Mouse (Mus musculus) gonadal fat pad, adult 2 months (tissue): ENCODE measurements around the gene Eipr1. TPM values are rescaled to one million over a fixed set of nuclear protein-coding genes. Genes with fewer than 3 reads are reported as not detected.

Experiments
- DNase-seq: peaks from one replicate; pipeline ENCODE4 v3.0.0-alpha.2; 2012; ENCODE audit warnings: low read depth
- polyA plus RNA-seq: library from polyadenylated mRNA; depleted of rRNA; stranded (reverse); fragments of >200 nt; gene quantifications from 2 replicates; pipeline ENCODE4 v1.2.3, GENCODE M21; 2012

Gene Eipr1
- polyA plus RNA-seq, 1 experiment = 51.6 TPM

DNA sequence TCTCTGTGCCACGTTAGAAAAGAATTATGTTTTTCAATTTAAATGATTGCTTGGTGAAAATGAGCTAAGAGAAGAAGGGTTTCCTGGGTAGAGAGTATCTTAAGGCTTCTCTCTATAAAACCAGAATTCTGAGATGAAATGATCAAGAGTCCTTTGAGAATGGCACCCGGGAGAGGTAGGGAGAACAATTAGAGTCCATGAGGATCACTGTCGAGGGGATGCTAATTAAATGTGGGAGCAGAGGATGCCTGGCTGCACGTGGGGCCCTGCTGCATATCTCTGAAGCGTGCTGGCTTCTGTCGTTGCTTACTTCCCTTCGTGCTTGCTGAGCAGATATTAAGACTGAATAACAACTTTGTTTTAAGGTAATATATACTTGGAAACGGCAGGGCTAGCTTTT lies 23.5 kb downstream of the Eipr1 start:
- DNase-seq = no peak

DNA sequence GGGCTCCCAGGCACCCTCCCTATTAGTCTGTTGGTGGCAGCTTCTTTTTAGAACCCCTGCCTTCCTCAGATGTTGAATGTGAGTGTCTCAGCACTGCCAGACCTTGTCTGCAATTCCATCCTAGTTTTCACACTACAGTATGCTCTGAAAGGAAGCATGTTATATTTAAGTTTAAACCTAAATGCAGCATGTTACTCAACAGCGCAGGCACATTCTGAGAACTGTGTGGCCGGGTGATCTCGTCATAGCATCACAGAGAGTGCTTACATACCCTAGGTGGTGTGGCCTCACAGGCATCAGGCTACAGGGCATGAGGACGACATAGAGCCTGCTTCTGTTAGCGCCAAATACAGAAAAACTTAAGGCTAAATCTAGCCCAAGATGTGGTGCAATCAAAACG lies 24.0 kb downstream of the Eipr1 start:
- no peak for DNase-seq

DNA sequence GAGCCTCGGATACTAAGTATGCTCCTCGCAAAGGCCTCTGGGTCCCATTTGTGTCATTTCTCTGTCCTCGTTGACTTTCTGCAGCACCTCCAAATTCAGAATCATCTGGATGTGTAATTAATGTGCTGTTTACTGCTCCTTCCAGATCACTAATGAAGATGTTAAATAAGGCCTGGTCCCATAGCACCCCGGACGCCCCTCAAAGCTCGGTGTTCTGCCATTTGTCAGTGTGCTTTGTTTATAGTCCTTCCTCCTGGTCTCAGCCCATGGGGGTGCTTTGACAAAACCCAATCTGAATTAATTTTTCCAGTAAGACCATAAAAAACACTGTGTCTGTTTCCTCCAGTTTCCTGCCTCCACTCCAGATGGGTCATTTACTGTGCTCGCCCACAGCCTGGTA lies 28.6 kb downstream of the Eipr1 start:
- no peak for DNase-seq

DNA sequence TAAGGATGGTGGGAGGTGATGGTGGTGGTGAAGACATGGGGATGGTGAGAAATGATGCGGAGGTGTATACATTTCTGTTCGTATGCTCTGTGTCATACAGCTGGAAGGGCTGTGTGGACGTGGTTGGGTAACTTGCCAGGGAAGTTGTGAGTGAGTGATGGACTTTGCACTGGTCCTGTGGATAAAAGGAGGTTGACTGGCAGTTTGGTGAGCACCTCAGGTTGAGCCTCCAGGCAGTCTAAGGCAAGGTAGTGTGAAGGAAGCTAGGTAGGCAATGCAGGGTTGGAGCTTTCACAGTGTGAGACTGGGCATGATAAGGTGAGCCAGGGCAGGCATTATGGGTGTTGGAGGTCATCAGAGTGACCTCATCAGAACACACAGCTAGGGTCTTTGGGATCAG lies 31.0 kb downstream of the Eipr1 start:
- no peak for DNase-seq

DNA sequence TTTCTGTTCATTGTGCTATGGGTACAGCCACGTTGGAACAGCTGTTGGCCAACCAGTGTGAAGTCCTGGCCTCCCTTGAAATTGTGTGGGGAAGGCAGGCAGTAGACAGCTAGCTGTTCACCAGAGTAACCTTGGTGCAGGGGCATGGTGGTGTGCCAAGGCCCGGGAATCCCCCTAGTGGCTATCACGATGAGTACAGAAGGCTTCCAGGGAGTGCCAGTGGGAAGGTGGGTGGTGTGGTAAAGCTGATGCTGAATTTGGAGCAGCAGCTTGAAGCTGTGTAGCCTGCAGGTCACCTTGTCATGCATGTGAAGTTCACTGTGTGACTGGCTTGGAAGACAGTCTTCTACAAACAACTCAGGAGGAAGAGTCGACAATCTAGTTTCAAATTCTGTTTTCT lies 32.8 kb downstream of the Eipr1 start:
- DNase-seq = no peak

DNA sequence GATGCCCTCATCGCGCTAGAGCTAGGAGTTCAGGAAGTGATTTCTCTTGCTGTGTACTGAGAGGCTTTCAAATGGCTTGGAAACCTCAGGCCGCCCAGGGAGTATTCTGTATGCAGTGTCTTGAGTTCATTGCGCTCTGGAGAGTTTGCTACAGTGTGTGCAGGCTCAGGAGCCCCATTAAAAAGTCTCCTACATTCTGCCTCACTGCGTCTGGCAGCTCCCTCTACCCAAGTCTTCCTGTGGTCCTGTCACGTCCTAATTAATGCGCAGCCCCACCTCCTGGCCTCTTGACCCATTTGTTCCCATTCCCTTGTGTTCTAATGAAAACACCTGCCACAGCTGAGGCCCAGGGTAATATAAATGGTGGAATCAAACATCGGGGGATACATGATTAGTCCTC lies 33.3 kb downstream of the Eipr1 start:
- no peak for DNase-seq

DNA sequence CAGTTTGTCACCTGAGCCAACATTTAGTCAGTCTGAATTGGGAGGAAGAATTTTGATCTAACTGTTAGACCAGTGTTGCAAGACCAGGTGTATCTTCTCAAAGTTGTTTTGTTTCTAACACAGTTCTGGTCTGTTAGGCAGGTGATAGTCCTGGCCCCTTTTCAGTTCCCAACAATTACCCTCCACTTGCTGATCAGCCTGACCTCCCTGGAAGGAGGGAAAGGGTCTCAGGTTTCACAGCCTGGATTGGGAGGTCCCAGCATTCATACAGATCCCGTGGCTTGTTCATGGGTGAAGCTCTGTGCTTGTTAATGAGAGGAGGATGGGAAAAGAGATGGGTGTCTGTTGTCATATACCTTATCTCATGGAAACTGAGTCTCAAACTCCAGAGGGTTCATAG lies 33.7 kb downstream of the Eipr1 start:
- DNase-seq = no peak

DNA sequence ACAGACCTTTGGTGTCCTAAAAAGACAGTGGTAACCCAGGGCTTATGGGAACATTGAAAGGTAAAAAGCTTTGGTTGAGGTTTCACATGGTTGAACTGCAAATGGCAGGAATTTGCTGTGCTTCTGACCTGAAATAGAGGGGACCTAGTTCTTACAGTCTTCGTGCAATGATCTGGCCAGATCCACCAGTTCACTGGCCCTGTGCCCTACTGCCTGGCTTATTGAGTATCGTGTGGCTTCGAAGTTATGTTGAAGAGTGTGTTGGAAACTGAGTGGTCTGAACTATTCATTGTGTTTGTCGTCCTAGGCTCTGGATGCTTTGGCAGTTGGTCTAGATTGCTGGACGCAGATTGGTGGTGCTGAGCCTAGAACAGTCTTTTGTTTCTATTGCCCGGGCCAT lies 34.7 kb downstream of the Eipr1 start:
- DNase-seq = no peak

DNA sequence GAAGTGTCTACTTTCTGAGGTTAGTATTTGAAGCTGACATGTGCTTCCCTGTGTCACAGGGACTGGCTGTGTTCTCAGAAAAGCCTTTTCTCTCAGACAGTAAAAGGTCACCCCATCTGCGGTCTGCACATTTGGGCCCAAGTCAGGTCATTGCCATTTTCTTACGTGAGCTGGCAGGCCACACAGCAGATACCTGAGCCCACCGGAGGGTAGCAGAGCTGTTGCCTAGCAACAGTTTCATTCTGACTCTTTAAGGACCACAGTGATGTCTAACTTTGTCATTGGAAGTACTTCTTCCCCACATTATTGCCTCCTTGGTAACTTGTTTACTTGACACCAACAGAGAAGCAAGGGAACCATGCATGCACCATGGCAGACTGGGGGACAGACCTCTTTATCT lies 41.0 kb downstream of the Eipr1 start:
- no peak for DNase-seq

DNA sequence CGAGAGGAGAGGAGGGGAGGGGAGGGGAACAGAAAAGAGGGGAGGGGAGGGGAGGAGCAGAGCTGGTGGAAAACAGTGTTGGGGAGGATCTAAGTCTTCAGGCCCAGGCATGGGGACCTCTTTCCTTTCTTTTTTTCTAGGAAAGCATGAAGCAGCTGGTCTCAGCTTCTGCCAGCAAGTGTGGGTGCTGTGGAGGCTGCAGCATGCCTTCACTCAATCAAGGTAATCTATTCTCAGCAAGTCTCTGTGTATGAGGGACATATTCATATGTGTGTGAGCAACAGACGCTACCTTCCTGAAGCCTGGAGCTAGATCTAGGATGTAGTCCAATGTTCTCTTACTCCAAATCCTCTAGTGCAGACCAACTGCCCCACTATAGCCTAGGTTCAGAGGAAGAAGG lies 42.1 kb downstream of the Eipr1 start:
- no peak for DNase-seq

DNA sequence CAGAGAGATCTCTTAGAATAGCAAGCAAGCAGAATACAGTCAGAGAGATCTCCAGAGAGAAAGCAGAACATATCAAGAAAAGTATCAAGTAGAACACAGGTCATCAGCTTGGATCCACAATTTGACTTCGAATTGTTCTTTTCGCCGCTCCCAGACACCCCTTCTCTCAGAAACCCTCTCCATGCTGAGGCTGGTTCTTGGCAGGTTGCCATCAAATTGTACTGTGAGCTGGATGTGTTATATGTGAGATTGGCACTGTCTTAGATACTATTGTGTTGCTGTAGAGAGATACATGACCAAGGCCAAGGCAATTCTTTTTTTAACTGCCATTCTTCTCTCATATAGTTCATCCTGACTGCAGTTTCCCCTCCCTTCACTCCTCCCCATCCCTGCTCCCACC lies 43.4 kb downstream of the Eipr1 start:
- DNase-seq = no peak

DNA sequence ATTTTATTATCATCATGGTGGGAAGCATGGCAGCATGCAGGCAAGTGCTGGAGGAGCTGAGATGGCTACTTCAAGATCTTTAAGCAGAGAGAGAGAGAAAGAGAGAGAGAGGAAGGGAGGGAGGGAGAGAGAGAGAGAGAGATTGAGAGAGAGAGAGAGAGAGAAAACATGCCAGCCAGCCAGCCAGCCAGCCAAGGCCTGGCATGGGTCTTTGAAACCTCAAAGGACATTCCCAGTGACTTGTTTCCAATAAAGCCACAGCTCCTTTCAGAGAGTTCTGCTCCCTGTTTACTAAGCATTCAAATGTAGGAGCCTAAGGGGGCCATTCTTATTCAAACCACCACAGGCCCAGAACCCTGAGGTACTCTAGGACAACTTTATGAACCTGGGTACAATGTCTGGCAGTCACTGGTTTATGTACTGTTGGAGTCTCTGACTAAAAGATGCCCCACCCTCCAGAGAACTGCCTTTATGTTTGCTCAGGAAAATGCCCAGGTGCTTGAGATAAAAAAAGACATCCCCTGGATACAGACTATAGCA lies 45.3 kb downstream of the Eipr1 start:
- no peak for DNase-seq

DNA sequence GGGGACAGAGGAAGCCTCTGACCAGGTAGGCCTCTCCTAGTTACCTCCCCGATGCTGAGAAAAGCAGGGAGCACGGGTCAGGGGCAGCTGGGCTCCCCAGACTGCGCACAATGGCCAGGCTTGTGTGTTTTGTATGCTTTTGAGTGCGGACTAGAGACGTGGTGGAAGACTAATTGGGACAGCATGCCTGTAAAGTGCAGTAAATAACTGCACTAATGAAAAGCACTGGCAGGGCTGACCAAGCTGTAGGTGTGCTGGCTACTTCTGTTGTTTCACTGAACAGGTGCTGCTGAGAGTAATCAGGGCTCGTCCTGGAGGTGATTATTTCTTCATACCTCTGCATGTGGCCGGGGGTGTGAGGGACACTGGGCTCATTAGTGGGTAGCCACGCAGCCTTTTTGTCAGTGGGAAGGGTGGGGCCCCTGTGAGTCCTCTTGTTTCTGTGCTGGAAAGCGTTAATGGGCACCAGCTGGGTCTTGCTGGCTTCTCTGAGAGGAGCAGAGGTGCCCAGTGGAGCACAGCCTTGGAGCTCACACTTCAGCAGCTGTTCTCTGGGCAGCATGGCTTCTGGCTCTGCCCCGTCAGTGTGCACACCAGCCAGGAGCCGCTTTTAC lies 48.3 kb downstream of the Eipr1 start:
- DNase-seq = no peak

DNA sequence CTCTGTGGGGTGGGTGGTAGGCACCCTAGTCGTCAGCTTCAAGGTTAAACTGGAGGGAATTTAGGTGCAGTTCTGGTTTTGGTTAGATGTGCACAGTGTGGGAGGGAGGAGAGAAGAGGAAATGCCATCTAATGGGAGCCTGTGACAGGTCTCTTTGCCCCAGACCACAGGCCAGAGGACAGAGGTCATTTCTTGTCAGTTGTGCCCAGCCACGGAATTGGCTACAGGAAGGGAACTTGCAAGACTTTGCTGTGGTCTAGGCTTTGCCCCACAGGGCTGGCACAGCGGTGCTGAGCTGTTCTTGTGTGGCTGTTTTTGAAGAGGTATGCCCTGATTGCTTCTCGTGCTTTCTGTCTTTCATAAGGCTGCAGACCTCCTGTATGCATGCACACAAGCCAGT lies 48.8 kb downstream of the Eipr1 start:
- no peak for DNase-seq

DNA sequence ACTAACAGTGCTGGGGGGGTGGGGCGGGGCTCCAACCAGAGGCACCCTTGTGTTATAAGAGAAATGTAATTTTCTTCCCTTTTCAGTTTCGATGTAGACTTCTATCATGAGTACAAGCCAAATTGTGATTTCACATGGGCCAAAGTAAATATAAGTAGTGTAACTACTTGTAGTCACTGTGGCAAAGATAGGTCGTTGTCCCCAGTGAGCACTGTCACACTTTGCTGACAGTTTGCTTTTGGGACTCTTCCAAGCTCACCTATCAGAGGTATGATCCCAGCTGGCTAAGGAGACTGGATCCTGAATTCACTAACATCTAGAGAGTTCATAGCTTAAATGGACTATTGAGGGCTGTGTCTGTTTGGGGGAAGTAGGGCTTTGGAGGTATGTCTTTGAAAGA lies 49.3 kb downstream of the Eipr1 start:
- no peak for DNase-seq

DNA sequence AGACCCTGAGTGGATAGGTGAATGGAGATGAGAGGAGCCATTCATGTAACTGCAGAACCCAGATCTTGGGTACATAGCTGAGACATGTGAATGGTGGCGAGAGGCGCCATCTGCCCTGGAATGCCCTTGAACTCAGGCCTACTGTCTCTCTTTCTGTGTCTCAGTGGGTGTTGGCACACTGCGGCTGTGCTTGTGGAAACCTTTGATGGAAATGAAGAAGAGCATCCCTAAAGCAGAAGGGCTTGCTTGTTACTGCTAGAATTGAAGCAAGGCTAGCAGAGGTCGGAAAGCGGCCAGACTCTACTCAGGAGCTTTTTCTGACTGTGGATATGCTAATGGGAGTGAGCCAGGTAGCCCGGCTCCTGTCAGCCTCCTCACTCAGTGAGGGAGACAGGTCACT lies 50.1 kb downstream of the Eipr1 start:
- no peak for DNase-seq

DNA sequence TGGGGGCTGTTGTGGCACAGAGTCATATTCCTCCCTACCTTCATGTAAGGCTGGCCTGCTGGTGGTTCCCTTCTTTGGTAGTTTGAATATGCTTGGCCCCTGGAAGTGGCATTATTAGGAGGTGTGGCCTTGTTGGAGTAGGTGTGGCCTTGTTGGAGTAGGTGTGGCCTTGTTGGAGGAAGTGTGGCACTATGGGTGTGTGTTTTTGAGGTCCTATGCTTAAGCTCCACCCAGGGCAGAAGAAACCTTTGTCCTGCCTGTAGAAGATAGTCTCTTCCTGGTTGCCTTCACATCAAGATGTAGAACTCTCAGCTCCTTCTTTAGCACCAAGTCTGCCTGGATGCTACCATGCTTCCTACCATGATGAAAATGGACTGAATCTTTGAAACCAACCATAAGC lies 51.4 kb downstream of the Eipr1 start:
- DNase-seq = no peak

DNA sequence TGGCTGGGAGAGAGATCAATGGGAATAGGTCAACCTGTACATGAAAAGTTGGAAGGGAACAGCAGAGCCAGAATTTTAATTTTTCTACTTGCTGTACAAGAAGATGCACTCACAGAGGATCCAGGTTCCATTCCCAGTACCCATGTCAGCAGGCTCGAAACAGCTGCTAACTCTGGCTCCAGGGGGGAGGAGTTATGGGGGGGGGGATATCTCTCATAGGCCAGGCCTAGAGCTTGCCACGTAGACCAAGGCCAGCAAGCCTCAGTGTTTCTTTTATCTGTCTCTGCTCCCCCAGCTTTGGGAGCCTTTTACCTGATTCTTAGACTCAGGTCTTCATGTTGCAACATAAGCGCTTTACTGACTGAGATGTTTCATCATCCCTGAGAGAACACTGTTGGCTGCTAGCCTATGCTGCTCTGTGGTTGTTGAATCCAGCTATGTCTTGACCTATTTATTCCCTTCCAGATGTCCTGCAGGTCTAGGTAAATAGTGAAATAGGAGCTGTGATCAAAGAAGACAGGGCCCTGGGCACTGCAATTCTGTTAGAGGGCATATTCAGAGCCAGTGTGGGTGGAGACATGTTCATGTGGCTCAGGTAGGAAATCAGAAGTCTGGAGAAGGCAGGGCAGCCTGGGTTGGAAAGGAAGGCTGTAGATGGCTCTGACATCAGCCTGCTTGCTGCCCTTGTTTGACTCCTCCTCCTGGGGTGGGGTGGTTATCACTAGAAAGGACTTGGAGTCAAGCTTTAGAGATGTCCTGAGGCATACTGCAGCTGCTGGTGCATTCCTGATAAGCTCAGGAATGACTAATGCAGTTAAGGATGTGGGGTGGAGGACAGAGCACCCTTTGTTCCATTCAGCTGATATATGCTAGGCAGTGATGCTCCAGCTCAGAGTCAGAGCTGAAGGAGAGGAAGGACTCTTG lies 53.2 kb downstream of the Eipr1 start:
- peak; percentile 87 for DNase-seq

DNA sequence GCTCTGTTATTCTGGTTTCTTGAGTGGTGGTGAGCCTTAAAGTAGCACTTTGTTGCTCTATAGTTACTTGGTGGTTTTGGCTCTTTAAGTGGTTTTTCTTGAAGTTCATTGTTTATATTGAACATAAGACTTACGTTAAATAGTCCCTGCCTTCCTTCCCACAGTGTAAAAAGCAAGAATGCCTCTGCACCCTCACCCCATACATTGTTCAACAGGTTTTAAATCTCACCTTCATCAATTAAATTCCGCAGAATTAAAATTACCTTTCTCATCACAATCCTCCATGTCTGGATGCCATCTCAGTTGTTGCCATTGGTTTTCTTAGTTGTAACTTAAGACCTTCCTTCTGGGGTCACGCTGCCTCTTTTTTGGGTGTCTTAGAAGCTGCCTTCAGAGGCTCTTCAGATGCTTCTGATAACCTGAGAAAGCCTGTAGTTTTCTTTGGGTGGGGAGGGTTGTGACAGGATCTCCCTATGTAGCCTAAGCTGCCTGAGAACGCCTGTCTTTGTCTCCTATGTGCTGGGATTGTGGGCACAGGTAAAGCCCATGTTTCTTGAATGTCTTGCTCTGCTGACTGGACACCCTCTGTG lies 57.3 kb downstream of the Eipr1 start:
- DNase-seq = no peak

DNA sequence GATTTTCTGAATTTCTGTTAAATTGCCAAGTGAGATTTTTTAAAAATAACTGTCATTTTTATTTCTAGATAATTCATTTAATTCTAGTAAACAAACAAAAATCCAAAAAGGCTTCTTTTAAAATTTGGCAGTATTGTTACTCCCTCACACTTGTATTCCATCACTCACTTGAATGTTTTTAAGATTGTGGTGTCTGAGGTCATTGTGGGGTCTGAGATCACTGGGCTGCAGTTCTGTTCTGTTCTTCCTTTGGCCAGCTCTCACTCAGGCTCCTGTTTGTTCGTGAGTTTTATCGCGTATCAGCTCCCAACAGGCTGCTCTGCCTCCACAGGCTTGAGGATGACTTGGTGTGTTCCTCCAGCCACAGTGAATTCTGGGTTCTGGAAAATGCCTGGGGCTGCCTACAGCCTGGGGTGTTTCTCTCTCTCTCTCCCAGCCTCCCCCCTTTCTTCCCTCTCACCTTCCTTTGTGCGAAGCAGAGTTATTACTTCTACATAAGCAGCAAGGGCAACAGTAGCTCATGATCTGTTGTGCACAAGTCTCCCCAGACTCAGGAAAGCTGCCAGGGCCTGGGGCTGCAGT lies 58.2 kb downstream of the Eipr1 start:
- no peak for DNase-seq

DNA sequence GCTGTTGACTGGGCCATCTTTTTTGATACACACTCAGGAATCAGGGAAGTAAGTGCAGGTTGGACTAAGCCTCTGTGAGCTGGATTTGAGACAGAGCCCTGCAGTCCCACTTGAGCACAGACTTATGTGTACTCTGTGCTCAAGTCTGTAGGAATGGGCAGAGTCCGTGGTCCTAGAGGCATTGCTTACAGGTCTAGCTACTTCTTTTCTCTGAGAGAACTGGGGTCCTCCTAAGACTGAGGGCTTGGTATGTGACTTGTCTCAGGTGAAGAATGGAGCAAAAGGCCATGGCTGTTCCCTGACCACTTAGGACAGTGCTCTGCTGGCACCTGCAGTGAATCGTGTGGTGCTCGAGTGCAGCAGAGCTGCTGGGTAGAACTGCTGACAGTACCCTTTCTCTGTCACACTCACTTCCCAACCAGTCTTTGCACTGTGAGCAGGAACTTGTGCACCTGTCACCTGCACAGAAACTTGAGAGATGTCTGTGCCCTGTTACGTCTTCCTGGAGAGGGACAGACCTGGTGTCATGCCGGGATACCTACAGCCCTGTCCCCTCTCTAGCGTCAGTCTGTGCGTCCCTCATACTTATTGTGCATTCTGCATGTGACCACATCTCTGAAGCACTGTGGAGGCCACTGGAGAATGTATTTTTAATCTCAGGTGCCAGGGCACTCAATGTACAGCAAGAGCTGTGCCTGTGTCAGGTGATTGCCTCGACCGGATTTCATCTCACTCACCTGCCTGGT lies 65.3 kb downstream of the Eipr1 start:
- no peak for DNase-seq

DNA sequence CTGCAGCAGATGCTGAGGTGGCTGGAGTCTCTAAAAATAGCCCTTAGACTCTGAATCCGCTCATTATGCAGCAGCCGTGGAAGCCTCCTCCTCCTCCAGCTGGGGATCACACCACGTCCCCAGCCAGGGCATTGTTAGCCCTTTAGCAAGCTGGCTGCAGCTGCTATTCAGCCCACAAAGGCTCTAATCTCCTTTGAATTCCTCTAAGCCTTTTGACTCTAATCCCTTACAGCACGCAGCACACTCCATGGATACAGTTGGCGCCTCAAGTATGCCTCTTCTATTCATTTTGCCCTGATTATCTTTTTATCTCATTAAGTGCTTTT lies 65.8 kb downstream of the Eipr1 start:
- no peak for DNase-seq
